Mouse (Mus musculus) liver, embryonic 15.5 days (tissue): ENCODE results near the gene Slc44a5. TPM values are rescaled to one million over a fixed set of nuclear protein-coding genes. Genes with fewer than 3 reads are reported as not detected.

ENCODE experiments used
- ATAC-seq: fragments of 200-750 bp; cut with Nextera tagmentation; 2 replicates; pipeline ENCODE4 v1.8.0; 2017; ENCODE audit warnings: moderate number of reproducible peaks, mild to moderate bottlenecking, moderate library complexity; ENCODE audit not compliant: insufficient read depth
- H3K27ac ChIP-seq: fragments of 300-500 bp; sonication (generic); replicated peaks from 2 replicates; pipeline ENCODE4 v1.5.1; 2015; ENCODE audit warnings: mild to moderate bottlenecking, inconsistent platforms
- H3K27me3 ChIP-seq: fragments of 300-500 bp; sonication (generic); 2 replicates; pipeline ENCODE4 v1.6.1; 2015; ENCODE audit warnings: mild to moderate bottlenecking, inconsistent platforms
- H3K36me3 ChIP-seq: fragments of 300-500 bp; sonication (generic); replicated peaks from 2 replicates; pipeline ENCODE4 v1.6.1; 2015; ENCODE audit warnings: moderate library complexity, mild to moderate bottlenecking, inconsistent platforms
- H3K4me1 ChIP-seq: fragments of 300-500 bp; sonication (generic); replicated peaks from 2 replicates; pipeline ENCODE4 v1.6.1; 2015; ENCODE audit warnings: inconsistent platforms
- H3K4me2 ChIP-seq: fragments of 300-500 bp; sonication (generic); 2 replicates; pipeline ENCODE4 v1.6.1; 2015; ENCODE audit warnings: moderate library complexity, mild to moderate bottlenecking, inconsistent platforms
- H3K4me3 ChIP-seq: fragments of 300-500 bp; sonication (generic); replicated peaks from 2 replicates; pipeline ENCODE4 v1.5.1; 2015; ENCODE audit warnings: mild to moderate bottlenecking, inconsistent platforms
- H3K9ac ChIP-seq: fragments of 300-500 bp; sonication (generic); 2 replicates; pipeline ENCODE4 v1.6.1; 2015; ENCODE audit warnings: moderate library complexity, mild to moderate bottlenecking, inconsistent platforms
- H3K9me3 ChIP-seq: fragments of 300-500 bp; sonication (generic); replicated peaks from 2 replicates; pipeline ENCODE4 v1.6.1; 2016; ENCODE audit warnings: inconsistent platforms
- WGBS: fragments of 180-500 bp; shearing (Covaris S2); methylation state at CpG from one replicate; pipeline ENCODE4 v1.1.7; 2015; ENCODE audit warnings: mixed read lengths; ENCODE audit not compliant: insufficient replicate concordance; 5-methylcytosine and 5-hydroxymethylcytosine counted together
- polyA plus RNA-seq: library from polyadenylated mRNA; unstranded; fragments of >200 nt; fragmentation: Nextera tagmentation; extraction: Ambion mirVana; gene quantifications from 2 replicates; pipeline ENCODE4 v1.2.1, GENCODE M21; 2015

The Slc44a5 gene
- polyA plus RNA-seq, 1 experiment from 2014 or later: 0.29 TPM

GRCm38 (mm10) chr3:153944335-153944990 lies 28.8 kb upstream of the Slc44a5 start, which contains the start of gene Acadm:
Gene Acadm (minus strand): TSS chr3:153944632.
- Histone ChIP-seq H3K9me3 (no peaks in the 10 kb centered on the region), H3K27me3 (no peaks in the 10 kb centered on the region), H3K4me1 (peaks cover 40% of the 10 kb centered on the region), H3K27ac (peak within 1 kb of the TSS; percentile 86), H3K4me3 (peak within 1 kb of the TSS; percentile 82), H3K9ac (peak within 1 kb of the TSS; percentile 82), H3K36me3 (peaks cover 6% of the 10 kb centered on the region; the same call in 1 of the 2 replicates), H3K4me2 (peak within 1 kb of the TSS; percentile 79)
- ATAC-seq: peak; percentile 97
- WGBS: under 1% methylated on average over 41 of the region's 41 CpGs

DNA sequence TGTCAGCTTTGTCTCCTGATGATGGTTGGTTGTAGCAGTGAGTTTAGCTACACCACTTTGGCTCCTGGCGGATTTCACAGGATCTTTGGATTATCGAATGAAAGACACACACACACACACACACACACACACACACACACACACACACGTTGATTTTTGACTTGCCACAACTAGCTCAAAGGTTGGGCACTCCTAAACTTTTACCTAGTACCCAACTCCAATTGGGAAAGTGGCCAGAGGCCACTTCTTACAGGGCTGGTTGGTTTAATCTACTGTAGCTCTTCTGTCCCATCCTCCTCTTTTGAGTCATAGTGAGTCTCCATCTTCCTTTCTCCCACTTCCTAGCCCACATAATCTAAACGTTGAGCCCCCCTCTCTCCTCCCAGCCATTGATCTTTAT lies 26.0 kb upstream of the Slc44a5 start:
- no peaks in the 10 kb centered on the region for H3K27me3 ChIP-seq
- no peak overlapping the region for H3K27ac ChIP-seq
- no peak overlapping the region for H3K4me2 ChIP-seq
- H3K9me3 ChIP-seq: no peaks in the 10 kb centered on the region
- H3K4me3 ChIP-seq: no peak overlapping the region
- WGBS: 51% methylated on average over 4 of the region's 4 CpGs
- no peak for ATAC-seq
- no peak overlapping the region for H3K9ac ChIP-seq
- no peaks in the 10 kb centered on the region for H3K36me3 ChIP-seq
- peaks cover 29% of the 10 kb centered on the region for H3K4me1 ChIP-seq

DNA sequence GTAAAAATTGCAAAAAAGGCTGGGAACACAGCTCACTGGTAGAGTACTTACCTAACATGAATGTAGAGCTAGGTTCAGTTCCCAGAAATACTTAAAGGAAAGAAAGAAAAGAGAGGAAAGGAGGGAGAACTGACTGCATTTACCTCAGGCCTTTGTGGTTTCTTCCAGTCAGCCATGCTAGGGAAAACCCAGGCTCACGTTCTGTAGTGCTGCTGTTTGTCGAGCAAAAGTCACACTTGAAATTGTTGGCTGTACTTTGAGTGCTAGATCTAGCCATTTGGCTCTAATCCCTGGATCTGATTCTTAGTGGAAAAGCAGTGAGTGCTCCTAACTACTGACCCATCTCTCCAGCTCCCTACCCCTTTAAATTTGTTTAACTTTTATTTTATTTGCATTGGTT lies 25.1 kb upstream of the Slc44a5 start:
- H3K27ac ChIP-seq: no peak overlapping the region
- H3K9me3 ChIP-seq: no peaks in the 10 kb centered on the region
- 43% methylated on average over 2 of the region's 2 CpGs for WGBS

GRCm38 (mm10) chr3:153957916-153958315 lies 15.3 kb upstream of the Slc44a5 start:
- H3K4me3 ChIP-seq: no peak overlapping the region
- H3K9me3 ChIP-seq: no peaks in the 10 kb centered on the region
- WGBS: 37% methylated on average over 5 of the region's 5 CpGs
- no peak overlapping the region for H3K4me2 ChIP-seq
- no peak for ATAC-seq
- no peak overlapping the region for H3K27ac ChIP-seq
- H3K4me1 ChIP-seq: no peaks in the 10 kb centered on the region
- H3K9ac ChIP-seq: no peak overlapping the region
- H3K36me3 ChIP-seq: no peaks in the 10 kb centered on the region
- 0 out of 2 replicates have a peak, but pooled peaks cover 7% of the 10 kb centered on the region for H3K27me3 ChIP-seq

More for the DNA sequence above, 25.1 kb upstream of the Slc44a5 start:
- ATAC-seq: no peak
- H3K9ac ChIP-seq: no peak overlapping the region
- no peak overlapping the region for H3K4me3 ChIP-seq
- H3K4me1 ChIP-seq: peaks cover 20% of the 10 kb centered on the region
- H3K4me2 ChIP-seq: no peak overlapping the region
- H3K36me3 ChIP-seq: no peaks in the 10 kb centered on the region
- no peaks in the 10 kb centered on the region for H3K27me3 ChIP-seq

GRCm38 (mm10) chr3:153959035-153959730 lies 14.1 kb upstream of the Slc44a5 start:
- no peak for ATAC-seq
- no peak overlapping the region for H3K27ac ChIP-seq
- H3K9me3 ChIP-seq: no peaks in the 10 kb centered on the region
- H3K9ac ChIP-seq: no peak overlapping the region
- H3K27me3 ChIP-seq: 0 out of 2 replicates have a peak, but pooled peaks cover 7% of the 10 kb centered on the region
- 73% methylated on average over 1 of the region's 1 CpGs for WGBS
- no peaks in the 10 kb centered on the region for H3K36me3 ChIP-seq
- H3K4me3 ChIP-seq: no peak overlapping the region
- H3K4me1 ChIP-seq: no peaks in the 10 kb centered on the region
- no peak overlapping the region for H3K4me2 ChIP-seq

DNA sequence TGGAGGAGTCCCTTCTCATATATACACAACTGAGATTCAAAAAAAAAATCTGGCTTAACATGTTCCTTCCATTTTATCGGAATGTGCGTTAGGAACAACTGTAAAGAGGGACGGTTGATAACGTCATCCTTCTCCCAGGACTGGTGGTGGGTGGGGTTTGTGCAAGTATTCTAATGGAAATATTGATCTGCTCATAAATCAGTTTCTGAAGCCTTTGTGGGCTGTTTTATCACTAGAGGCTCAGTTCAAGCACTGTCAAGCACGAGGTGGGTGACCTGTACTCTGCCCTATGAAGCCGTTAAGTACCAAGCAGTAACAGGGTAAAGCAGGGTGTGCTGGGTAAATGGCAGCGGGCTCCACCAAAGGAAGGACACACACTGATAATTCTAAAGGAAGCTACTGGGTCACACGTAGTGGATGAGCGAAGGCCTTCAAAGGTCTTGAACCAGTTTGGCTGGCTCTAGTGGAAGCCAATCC lies 13.5 kb upstream of the Slc44a5 start:
- 70% methylated on average over 9 of the region's 9 CpGs for WGBS
- no peak overlapping the region for H3K4me3 ChIP-seq
- H3K27ac ChIP-seq: no peak overlapping the region
- H3K4me2 ChIP-seq: no peak overlapping the region
- no peak for ATAC-seq
- H3K9me3 ChIP-seq: no peaks in the 10 kb centered on the region
- 0 out of 2 replicates have a peak, but pooled peaks cover 5% of the 10 kb centered on the region for H3K27me3 ChIP-seq
- no peaks in the 10 kb centered on the region for H3K36me3 ChIP-seq
- no peaks in the 10 kb centered on the region for H3K4me1 ChIP-seq
- no peak overlapping the region for H3K9ac ChIP-seq

DNA sequence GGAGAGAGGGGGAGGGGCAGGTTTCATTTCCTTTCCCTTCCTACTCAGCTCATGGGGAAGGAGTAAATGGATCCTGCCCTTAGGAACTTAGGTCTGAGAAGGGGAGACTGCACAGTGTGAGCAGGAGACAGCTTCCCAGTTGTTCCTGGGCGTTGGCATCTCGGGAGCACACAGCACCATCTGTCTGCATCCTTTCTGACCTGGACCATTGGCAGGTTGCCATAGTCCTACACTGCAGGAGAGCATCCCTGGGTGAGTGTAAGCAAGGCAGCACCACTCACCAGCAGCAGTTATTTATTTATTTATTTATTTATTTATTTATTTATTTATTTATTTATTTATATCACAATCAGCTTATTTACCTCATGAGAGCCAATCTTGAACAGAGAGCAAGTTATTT lies 12.4 kb upstream of the Slc44a5 start:
- Histone ChIP-seq H3K4me2 (no peak overlapping the region), H3K27me3 (no peaks in the 10 kb centered on the region), H3K4me1 (no peaks in the 10 kb centered on the region), H3K36me3 (no peaks in the 10 kb centered on the region), H3K9ac (no peak overlapping the region), H3K27ac (no peak overlapping the region), H3K4me3 (no peak overlapping the region), H3K9me3 (no peaks in the 10 kb centered on the region)
- no peak for ATAC-seq
- WGBS: 64% methylated on average over 2 of the region's 2 CpGs

DNA sequence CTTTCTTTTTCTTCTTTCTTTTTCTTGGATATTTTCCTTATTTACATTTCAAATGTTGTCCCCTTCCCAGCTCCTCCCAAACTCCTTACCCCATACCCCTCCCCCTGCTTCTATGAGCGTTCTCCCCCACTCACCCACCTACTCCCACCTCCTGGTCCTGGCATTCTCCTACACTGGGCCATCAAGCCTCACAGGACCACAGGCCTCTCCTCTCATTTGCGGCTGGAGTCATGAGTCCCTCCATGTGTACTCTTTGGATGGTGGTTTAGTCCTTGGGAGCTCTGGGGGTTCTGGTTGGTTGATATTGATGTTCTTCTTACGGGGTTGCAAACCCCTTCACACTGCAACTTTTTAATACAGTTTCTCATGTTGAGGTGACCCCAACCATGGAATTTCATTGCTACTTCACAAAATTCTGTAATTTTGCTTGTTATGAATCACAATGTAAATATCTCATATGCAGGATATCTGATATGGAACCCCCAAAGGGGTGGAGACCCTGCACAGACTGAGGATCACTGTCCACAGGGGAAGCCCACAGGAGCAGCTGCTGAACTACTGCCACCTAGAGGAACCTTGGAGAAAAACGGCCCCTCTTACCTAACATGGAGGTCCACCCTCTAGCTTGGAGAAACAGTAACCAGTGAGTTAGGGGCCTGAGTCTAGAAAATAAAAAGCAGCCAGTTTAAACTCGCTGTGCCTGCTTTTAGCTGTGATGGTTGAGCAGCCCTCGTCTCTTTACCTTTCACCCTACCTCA lies 11.4 kb upstream of the Slc44a5 start:
- Histone ChIP-seq H3K9me3 (no peaks in the 10 kb centered on the region), H3K36me3 (no peaks in the 10 kb centered on the region), H3K27me3 (no peaks in the 10 kb centered on the region), H3K4me2 (no peak overlapping the region), H3K4me3 (no peak overlapping the region), H3K4me1 (no peaks in the 10 kb centered on the region), H3K9ac (no peak overlapping the region), H3K27ac (no peak overlapping the region)
- 51% methylated on average over 6 of the region's 6 CpGs for WGBS
- no peak for ATAC-seq

GRCm38 (mm10) chr3:153967447-153967846 lies 5.8 kb upstream of the Slc44a5 start:
- Histone ChIP-seq H3K27me3 (peaks cover 19% of the 10 kb centered on the region), H3K9ac (no peak overlapping the region), H3K27ac (no peak overlapping the region), H3K4me3 (no peak overlapping the region), H3K9me3 (no peaks in the 10 kb centered on the region), H3K4me1 (no peaks in the 10 kb centered on the region), H3K36me3 (no peaks in the 10 kb centered on the region), H3K4me2 (no peak overlapping the region)
- ATAC-seq: no peak
- WGBS: 51% methylated on average over 5 of the region's 5 CpGs

- WGBS: 51% methylated on average over 4 of the region's 4 CpGs
- H3K36me3 ChIP-seq: no peaks in the 10 kb centered on the region
- H3K4me1 ChIP-seq: no peaks in the 10 kb centered on the region
- H3K27ac ChIP-seq: no peak overlapping the region
- peaks cover 30% of the 10 kb centered on the region for H3K27me3 ChIP-seq
- no peak overlapping the region for H3K9ac ChIP-seq
- ATAC-seq: no peak; the same call in 1 of the 2 replicates
- no peaks in the 10 kb centered on the region for H3K9me3 ChIP-seq
- H3K4me3 ChIP-seq: no peak overlapping the region
- no peak overlapping the region for H3K4me2 ChIP-seq
Measured at GRCm38 (mm10) chr3:153968549-153968948, 4.7 kb upstream of the Slc44a5 start.

DNA sequence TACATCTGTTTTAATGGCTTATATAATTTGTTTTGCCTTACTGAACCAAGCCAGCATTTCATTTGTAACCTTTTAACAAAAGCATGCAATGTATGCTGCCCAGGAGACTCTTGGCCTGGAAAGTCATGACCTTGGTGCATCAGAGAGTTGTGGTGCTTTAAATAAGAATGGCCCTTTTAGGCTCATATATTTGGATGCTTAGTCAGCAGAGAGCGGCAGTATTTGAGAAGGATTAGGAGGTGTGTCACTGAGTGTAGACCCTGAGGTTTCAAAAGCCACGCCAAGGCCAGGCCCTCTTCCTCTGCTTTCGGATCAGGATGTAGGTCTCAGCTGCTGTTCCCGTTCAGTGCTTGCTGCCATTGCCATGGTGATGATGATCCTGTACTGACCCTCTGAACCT lies 3.8 kb upstream of the Slc44a5 start:
- Histone ChIP-seq H3K4me3 (no peak overlapping the region), H3K27me3 (peaks cover 39% of the 10 kb centered on the region), H3K36me3 (no peaks in the 10 kb centered on the region), H3K4me2 (no peak overlapping the region), H3K9ac (no peak overlapping the region), H3K4me1 (no peaks in the 10 kb centered on the region), H3K27ac (no peak overlapping the region), H3K9me3 (no peaks in the 10 kb centered on the region)
- ATAC-seq: no peak
- 63% methylated on average over 4 of the region's 4 CpGs for WGBS
